Mouse (Mus musculus): ENCODE measurements around the gene Gm13119. TPM values are rescaled to one million over a fixed set of nuclear protein-coding genes. Genes with fewer than 3 reads are reported as not detected.
"Not testable (repeated sequence)": the region's sequence is repeated elsewhere in the genome, so short reads cannot be mapped to it uniquely, and the experiment has no call there.

Gm13119 gene
- not detected for total RNA-seq (2021)
- long read RNA-seq, experiment 1 = 0 reads
- long read RNA-seq, experiment 2 = 0 reads

- not testable (repeated sequence) for DNase-seq (ENCODE audit: low spot score in 2 of 2)
Measured at GRCm38 (mm10) chr4:144357642-144358041, at the start of gene Gm13119. Gene Gm13119, plus strand, starts transcription at chr4:144357942.

GRCm38 (mm10) chr4:144312666-144313460, 44.9 kb upstream of the Gm13119 start:
- not testable (repeated sequence) for DNase-seq (ENCODE audit: low spot score in 2 of 2)

DNA sequence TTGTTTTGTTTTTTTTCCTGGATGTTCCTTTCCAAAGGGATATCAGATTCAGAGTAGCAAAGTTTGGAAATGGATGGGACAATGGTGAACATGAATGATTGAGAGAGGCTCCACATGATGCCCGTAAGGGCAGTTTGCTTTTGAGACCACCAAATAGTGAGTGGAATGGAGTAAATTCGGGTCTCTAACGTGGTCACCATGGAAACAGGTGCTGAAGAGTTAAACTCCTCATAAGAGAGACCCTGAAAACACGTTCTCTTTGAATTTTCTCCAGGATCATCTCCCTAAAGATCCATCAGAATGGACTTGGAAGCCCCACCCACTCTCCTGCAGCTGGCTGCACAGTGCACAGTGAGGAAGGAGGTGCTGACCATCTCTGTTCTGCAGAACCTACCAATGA, 27.8 kb upstream of the Gm13119 start, which contains the start of gene Gm13128:
Gene Gm13128 (plus strand): TSS at position 301 of the 400 bp plus-strand sequence.
- DNase-seq (ENCODE audit: low spot score in 2 of 2) = not testable (repeated sequence)

- not testable (repeated sequence) for DNase-seq (ENCODE audit: low spot score in 2 of 2)
Measured at GRCm38 (mm10) chr4:144335856-144336255, 21.9 kb upstream of the Gm13119 start.

DNA sequence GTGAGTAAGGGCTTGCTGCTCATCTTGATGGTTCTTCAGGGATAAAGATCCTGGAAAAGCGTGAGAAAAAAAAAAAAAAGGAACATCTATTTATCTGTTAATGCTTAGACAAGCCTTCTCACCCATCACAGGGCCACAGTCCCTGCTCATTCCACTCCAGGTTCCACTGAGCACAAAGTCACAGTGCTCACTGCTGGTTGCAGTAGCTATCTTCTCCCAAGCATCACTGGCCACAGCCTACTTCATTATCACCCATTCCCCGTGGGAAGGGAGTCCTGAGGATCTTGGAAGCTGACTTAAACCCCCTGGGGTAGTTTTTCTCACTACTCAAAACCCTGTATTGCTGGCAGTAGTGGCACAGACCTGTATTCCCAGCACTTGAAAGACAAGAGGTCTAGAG, 20.2 kb downstream of the Gm13119 start, which contains the start of gene Pramef20:
Gene Pramef20 (minus strand): TSS at position 23 of the 400 bp plus-strand sequence.
- no peak for DNase-seq (ENCODE audit: low spot score in 2 of 2)

DNA sequence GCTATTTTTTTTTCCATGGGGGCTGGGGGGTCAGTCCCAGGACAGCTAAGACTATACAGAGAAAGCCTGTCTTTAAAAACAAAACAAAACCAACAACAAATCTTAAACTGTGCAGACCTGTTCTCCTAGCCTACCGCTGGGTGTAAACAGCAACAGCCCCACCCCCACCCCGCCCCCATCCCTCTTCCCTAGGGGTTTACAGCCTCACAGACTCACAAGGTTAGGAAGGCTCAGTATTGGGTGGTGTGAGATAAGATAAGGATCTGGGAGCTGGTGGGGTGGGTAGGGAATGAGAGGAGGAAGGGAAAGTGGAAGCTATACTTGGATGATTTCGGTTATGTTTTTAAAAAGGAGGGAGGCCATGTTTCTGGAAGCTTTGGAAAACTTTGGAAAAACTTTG, 38.6 kb downstream of the Gm13119 start:
- DNase-seq (ENCODE audit: low spot score in 2 of 2) = no peak

GRCm38 (mm10) chr4:144402712-144403111, 45.0 kb downstream of the Gm13119 start:
- DNase-seq (ENCODE audit: low spot score in 2 of 2) = no peak

DNA sequence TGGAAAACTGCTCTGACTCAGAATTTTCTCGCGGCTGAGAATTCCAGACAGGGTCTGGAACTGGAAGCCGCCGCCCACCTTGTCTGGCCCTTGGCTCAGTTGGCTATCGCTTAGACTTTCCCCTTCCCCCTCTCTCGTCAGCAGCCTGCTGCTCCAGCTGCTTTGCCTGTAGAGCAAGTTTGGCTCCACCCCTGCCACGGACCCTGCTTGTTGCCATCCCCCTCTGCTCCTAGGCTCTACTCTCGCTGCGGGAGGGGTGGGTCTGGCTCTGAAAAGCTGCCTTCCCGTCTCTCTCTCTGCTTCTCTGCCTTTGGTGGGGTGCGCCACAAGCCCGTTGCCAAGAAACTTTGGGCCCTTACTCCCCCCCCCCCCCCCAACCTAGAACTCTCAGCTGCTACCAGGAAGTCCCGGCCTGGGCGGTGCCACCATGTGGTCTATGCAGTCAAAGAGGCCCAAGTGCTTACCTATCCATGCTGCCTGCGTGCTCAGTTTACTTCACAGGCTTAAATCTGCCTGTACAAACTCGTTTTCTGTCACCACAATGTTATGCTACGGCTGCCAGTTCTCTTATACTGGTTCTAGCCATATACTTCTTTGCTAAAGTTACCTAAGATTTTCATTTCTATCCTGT, 46.8 kb downstream of the Gm13119 start:
- no peak for DNase-seq (ENCODE audit: low spot score in 2 of 2)

DNA sequence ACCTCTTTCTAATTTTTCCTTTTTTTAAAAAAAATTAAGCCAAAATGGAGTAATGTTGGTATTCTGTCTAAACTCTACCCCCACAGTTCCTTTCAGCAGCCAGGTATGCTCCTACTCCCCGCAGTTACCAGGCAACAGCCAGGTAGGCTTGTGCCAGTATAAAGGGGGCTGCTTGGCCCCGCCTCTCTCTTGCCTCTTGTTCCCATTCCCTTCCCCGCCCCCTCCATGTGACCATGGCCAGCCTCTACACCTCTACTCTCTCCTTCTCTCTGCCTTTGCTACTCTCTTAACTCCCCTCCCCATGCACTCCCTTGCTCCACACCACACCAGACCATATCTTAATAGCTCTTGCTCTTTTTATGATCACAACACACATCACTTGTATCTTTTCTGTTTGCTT, 48.5 kb downstream of the Gm13119 start:
- DNase-seq (ENCODE audit: low spot score in 2 of 2) = no peak

- DNase-seq (ENCODE audit: low spot score in 2 of 2) = no peak
Measured at GRCm38 (mm10) chr4:144408290-144408689, 50.5 kb downstream of the Gm13119 start, which contains the start of gene Pramef12. Gene Pramef12, minus strand, starts transcription at chr4:144408464.

Other genes with a start within 250 kb of the Gm13119 start
- gene Oog3, start 195.3 kb upstream of the Gm13119 start, total RNA-seq (2021) = not detected
- gene Oog2, start 167.2 kb upstream of the Gm13119 start, total RNA-seq (2021) = not detected
- gene C87977, start 144.6 kb upstream of the Gm13119 start, total RNA-seq (2021) = not detected
- not detected for gene Pramel5, start 77.5 kb upstream of the Gm13119 start, total RNA-seq (2021)
- gene Gm13128, start 27.7 kb upstream of the Gm13119 start, total RNA-seq (2021) = not detected
- not detected for gene Pramef20, start 20.0 kb downstream of the Gm13119 start, total RNA-seq (2021)
- not detected for gene Pramef12, start 50.5 kb downstream of the Gm13119 start, total RNA-seq (2021)
- gene 1700012P22Rik, start 80.8 kb downstream of the Gm13119 start, total RNA-seq (2021) = not detected
- not detected for gene Gm9944, start 95.4 kb downstream of the Gm13119 start, total RNA-seq (2021)
- gene Aadacl3, start 105.8 kb downstream of the Gm13119 start, total RNA-seq (2021) = not detected
- gene 9430007A20Rik, start 161.9 kb downstream of the Gm13119 start, total RNA-seq (2021) = not detected
- gene Gm13124, start 207.2 kb downstream of the Gm13119 start, total RNA-seq (2021) = not detected